Mouse (Mus musculus): ENCODE data around the gene Loxl3.
A peak's percentile ranks its signal among the peaks of the same experiment; 100 is the strongest.

Loxl3 gene

GRCm38 (mm10) chr6:83086121-83087035, 52.4 kb downstream of the Loxl3 start, which contains the start of gene Lbx2:
Gene Lbx2 (plus strand): TSS chr6:83086367.
- no peak for DNase-seq (ENCODE audit: low spot score in 2 of 2)

- DNase-seq (ENCODE audit: low spot score in 2 of 2), result no peak
Measured at GRCm38 (mm10) chr6:83087205-83087925, 53.4 kb downstream of the Loxl3 start.

- DNase-seq (ENCODE audit: low spot score in 2 of 2), result no peak
Measured at GRCm38 (mm10) chr6:83087926-83088260, 53.9 kb downstream of the Loxl3 start.

- no peak for DNase-seq (ENCODE audit: low spot score in 2 of 2)
Measured at GRCm38 (mm10) chr6:83092416-83093127, 58.6 kb downstream of the Loxl3 start.

GRCm38 (mm10) chr6:83095968-83096367, 62.0 kb downstream of the Loxl3 start:
- no peak for DNase-seq (ENCODE audit: low spot score in 2 of 2)

GRCm38 (mm10) chr6:83098411-83098810, 64.4 kb downstream of the Loxl3 start:
- no peak for DNase-seq (ENCODE audit: low spot score in 2 of 2)

- peak; percentile 89 to 91 for DNase-seq (ENCODE audit: low spot score in 2 of 2)
Measured at GRCm38 (mm10) chr6:83101316-83101687, 67.3 kb downstream of the Loxl3 start, which contains the start of the genes Ccdc142 and Gm42688. Gene Ccdc142 (plus strand): TSS chr6:83101601. Gene Gm42688 (plus strand): TSS chr6:83101617.

GRCm38 (mm10) chr6:83101688-83102556, 67.9 kb downstream of the Loxl3 start:
- peak; percentile 74 to 90 for DNase-seq (ENCODE audit: low spot score in 2 of 2)

Data from spleen, postnatal 4 days (tissue).